8 mouse cellular contexts compared by ENCODE assay signal in the genomic region with DNA sequence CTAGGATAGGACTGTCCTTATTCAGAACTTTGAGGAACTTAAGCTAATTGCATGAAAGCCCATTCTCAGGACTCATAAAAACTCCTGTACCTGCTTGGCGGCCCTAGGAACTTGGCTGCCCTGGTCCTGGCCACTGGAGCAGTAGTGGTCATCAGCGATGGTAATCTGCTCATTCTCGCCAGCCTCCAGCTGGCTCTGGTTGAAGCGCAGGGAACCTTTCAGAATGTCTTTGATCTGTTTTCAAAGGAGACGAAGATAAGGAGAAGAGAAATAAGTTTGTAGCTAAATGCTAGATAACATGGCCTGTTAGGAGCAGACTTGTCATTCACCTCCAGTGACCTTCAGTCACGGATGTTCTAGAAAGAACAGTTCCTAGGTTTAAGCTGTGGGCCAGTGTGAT.
"Had no signal": no experiment of that assay in that cellular context is flagged by ENCODE, and none has a peak within 500 bp of the region (broad histone marks: within the 10 kb centered on the region; RNA-seq: fewer than 3 reads in every experiment).

No protein-coding gene starts in this region.

- DNase-seq: liver, postnatal 0 days; lung, adult 2 months; lung, postnatal 14 days; lung, postnatal 36 days; right cerebral cortex, postnatal 14 days; thymus, adult 2 months; thymus, postnatal 25 days; thymus, postnatal 4 days had no signal
